Mouse (Mus musculus) ES-E14 (cell line): Measurements from ENCODE around the gene Ostf1.

Source experiments
- CHD2 ChIP-seq: IDR thresholded peaks from 2 replicates; pipeline ENCODE4 v1.6.1; 2014; ENCODE audit warnings: mild to moderate bottlenecking, low read depth, low read length, inconsistent platforms
- HCFC1 ChIP-seq: IDR thresholded peaks from 2 replicates; pipeline ENCODE4 v1.6.1; 2012; ENCODE audit warnings: low read length, inconsistent platforms, borderline replicate concordance; ENCODE audit not compliant: insufficient read depth
- ZC3H11A ChIP-seq: IDR thresholded peaks from 2 replicates; pipeline ENCODE4 v1.6.1; 2012; ENCODE audit warnings: low read depth, mild to moderate bottlenecking, inconsistent platforms, low read length, borderline replicate concordance
- ZNF384 ChIP-seq: IDR thresholded peaks from 2 replicates; pipeline ENCODE4 v1.6.1; 2012; ENCODE audit warnings: low read depth, low read length, inconsistent platforms

- TF ChIP-seq HCFC1 (no peak), ZNF384 (no peak), ZC3H11A (no peak), CHD2 (no peak)
Measured at GRCm38 (mm10) chr19:18578216-18579011, 53.2 kb downstream of the Ostf1 start.
